Mouse (Mus musculus) embryo, embryonic 10 days (tissue): ENCODE data around the gene Scube2.

Experiments
- DNase-seq: peaks from one replicate; pipeline ENCODE4 v3.0.0-alpha.2; 2015; ENCODE audit warnings: low spot score

Scube2 gene

DNA sequence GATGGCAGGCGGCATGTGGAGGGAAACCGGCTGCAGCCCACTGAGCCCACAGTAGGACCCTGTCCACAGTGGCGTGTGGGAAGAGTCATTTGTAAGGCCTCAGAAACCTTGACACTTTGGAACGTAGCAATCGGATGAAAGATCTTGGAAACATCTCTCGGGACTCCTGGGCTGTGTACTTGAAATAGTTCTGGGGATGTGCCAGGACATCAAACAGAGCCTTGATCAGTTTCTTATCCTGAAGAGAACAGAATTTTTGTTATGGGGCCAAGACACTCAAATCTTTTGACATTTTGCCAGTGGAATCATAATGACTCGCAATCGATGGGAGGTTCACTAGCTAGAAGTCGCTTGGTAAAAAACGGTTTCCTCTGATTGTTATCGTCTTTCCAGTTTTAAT, 66.3 kb downstream of the Scube2 start:
- no peak for DNase-seq

- no peak for DNase-seq
Measured at GRCm38 (mm10) chr7:109795564-109795963, 69.9 kb downstream of the Scube2 start.

- DNase-seq, result no peak
Measured at GRCm38 (mm10) chr7:109794556-109794955, 70.9 kb downstream of the Scube2 start.

DNA sequence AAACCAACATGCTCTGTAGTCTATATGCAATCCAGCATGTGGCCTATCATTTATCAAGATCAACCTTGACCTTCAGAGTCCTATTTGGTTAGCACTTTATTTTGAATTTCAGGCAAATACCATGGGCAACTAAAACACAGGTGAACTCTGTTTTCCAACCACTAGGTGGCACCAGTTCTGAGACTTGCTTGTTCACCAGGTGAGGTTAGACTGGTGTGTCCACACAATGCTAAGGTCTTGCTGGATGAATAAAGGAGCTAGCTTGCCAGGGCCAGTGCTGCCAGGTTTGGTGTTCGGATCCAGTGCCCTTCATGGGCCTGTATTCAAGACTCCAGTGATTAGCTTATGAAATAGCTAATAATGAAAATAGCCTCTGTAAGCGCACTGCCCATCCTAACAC, 72.7 kb downstream of the Scube2 start:
- DNase-seq, result peak; percentile 82

DNA sequence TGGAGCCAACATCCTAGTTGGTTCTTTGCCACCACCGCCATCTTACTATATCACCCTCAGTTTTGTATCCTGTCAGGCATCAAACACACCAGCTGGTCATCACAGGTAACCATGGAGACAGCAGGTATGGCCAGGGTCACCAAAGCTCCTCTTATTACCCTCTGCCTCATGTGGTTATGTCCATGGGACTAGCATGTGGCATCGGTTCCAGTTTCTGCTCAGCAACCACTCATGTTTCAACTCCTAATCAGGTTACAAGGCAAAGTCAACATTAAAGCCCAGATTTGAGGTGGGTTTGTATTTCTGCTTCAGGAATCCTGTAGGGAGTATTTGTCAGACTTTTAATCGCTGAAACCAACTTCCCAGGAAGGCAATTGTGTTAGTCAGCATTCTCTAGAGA, 74.7 kb downstream of the Scube2 start:
- no peak for DNase-seq

DNA sequence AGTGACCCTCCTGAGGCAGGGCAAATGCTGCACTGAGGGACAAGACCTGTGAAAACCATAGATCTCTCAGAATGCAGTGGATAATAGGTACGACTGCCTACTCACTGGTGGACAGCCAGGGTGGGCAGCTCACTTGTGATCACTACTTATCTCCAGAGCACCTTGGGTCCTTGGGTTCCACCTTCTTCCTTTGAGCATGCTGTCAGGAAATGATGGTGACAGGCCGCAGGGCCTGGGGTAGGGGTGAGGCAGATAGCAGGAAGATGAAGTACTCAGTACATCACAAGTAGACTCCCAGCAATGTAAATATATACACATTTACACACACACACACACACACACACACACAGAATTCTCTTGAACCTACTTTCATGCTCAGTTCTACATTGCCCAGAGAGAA, 77.6 kb downstream of the Scube2 start:
- no peak for DNase-seq

DNA sequence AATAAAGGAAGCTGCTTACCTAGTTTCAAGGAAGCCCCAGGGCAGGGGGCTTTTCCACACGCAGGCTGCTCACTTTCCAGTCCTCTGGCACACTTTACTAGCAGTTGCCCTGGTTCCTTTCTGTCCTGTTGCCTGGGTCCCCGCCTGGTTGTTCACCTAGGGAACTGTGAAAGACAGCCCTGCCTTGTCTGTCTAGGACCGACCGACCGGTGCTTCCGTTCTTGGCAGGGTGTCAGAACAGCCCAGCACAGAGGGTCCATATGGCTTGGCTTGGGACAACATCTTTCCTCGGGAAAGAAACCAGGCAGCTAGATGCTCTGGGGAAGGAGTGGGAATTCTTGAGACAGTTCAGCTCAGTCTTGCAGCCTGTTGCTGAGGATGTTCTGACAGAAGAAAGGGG, 82.2 kb downstream of the Scube2 start:
- no peak for DNase-seq

GRCm38 (mm10) chr7:109781470-109782203, 83.8 kb downstream of the Scube2 start, which contains the start of gene Nrip3:
Gene Nrip3 (minus strand): TSS chr7:109782025.
- peak; percentile 83 for DNase-seq

GRCm38 (mm10) chr7:109781087-109781469, 84.4 kb downstream of the Scube2 start:
- no peak for DNase-seq

DNA sequence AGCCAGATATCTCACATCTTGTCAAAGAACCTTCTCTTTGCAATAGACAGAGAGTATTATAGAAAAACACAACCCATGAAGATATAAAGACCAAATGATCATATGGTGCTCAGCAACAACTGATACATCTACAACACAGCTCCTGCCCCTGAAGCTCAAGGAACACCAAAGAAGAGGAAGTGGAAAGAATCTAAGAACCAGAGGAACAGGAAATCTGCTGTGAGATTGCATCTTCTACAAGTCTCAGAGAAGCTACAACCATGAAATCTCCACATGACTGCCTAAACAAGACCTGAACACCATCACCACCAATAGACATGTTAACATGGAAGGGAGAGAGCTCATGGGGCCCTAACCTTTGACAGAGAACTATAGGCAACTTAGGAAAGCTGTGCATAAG, 93.2 kb downstream of the Scube2 start:
- no peak for DNase-seq

DNA sequence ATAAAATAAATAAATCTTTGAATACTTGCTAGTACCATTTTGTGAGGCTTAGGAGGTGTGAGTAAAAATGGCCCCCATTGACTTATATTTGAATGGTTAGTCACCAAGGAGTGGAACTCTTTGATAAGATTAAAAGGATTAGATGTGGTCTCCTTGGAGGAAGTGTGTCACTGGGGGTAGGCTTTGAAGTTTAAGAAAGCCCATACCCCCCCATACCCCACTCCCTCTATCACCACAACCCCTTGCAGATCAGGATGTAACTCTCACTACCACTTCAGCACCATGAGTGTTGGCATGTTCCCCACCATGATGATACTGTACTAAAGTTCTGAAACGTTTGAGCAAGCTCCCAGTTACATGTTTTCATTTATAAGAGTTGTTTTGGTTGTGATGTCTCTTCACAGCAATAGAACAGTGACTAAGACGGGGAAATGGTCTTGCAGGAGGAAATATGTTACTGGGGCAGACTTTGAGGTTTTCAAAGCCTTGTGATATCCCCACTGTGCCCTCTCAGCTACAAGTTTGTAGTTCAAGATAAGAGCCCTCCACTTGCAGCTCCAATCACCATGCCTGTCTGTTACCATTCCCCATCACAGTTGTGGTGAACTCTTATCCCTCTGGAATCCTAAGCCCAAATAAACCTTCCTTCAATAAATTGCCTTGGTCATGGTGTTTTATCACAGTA, 96.6 kb downstream of the Scube2 start:
- DNase-seq, result no peak

- DNase-seq, result no peak
Measured at GRCm38 (mm10) chr7:109767575-109768350, 97.7 kb downstream of the Scube2 start.

DNA sequence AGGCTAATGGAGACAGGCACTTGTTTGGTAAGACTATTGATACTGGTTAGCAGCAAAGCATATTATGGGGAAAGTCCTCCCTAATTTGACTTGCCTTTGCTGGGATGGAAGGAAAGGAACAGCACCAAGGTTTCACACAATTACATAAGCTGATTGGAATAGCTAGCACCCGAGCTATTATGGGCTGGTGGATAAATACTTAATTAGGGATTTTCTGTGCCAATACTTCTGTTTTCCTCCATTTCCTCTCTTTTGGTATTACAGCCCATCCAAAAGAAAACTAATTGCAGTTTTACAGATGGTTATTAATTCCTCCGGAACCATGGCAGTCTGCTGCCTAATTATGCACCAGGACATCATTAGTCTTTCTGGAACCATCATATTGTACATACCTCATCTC, 101.5 kb downstream of the Scube2 start:
- DNase-seq, result no peak

GRCm38 (mm10) chr7:109756291-109756690, 109.2 kb downstream of the Scube2 start:
- no peak for DNase-seq

- no peak for DNase-seq
Measured at GRCm38 (mm10) chr7:109754034-109754433, 111.4 kb downstream of the Scube2 start.

DNA sequence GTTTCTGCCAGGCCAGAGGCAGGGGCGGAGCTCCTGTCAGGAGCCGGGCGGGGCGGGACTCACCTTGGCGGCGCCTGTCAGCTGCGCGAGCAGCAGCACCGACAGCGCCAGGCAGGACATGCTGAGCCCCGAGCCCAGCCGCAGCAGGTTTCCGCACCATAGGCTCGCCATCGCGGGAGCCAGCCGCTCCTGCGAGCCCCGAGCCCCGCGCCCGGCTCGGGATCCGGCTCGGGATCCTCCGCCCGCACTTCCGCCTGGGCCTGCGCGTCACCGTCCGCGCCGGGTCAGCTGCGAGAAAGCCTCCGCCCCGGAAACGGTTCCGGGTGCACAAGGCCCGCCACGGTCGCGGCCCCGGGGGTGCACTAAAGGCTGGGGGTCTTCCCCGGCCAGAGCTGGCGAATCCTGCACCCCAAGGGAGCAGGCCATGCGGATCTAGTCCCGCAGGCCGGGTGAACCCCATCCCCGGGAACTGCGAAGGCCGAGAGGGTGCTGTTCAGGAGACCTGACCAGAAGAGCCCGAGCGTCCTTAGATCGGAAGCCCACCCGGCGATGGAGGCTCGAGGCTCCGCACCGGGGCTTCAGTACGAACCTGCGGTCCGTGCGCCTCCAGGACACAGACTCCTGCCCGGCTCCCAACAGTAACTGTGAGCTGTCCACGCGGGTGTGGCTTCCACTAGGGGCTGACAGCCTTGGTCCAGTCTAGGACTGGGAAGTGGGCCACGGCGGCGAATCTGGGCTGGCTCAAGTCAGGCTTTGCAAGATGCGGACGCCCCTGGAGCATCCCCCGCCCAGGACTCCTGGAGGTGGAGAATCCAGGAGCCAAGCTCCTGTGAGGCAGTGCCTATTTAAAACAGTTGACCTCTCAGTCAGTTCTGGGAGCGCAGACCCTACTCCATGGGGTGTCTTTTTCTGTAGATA, 113.2 kb downstream of the Scube2 start, which contains the start of gene Tmem9b:
Gene Tmem9b (minus strand): TSS at position 868 of the 918 bp plus-strand sequence.
- peak; percentile 84 for DNase-seq

DNA sequence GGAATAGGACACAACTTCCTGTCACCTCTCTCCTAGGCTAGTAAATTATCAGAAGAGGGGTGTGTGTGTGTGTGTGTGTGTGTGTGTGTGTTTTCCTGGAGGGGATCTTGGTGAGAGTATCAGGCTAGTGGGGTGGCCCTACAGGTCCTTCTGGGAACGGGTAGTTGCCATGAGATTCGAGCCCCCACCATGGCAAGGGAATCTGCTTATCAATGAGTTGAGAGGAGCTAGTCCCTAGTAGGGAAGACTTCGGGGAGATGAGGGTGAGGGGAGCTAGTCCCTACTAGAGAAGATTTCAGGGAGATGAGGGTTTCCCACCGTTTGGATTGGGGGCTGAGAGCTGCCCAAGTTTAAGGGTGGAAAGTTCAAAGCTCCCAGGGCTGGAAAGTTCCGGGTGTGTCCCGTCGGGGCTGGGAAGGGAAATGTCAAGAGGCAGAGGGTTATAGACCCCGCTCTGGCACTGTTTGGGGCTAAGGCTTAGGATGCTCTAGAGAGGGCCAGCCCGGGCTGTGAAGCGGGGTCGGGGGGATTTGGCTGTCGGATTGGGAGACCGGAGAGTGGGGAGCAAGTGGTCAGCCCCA, 114.0 kb downstream of the Scube2 start:
- no peak for DNase-seq
